Comparison of ENCODE assay signal across 10 mouse cellular contexts in the genomic region with DNA sequence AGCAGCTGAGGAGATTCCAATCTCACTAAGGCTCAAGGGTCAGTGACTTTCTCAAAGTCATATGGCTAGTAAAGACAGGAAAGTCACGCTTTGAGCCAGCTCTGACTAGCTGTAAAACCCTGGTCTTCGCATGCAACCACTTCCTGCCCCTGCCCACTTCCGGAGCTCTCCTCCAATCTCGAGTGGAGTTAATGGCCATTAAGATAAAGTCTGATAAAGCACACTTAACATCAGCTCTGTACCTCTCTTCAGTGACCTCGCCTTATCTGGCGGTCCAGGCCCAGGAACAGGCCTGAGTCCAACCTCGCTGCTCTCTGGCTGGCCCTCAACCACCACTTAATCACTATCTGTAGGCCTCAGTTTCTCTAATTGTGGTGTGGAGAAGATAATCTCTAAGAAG. TPM values are rescaled to one million over a fixed set of nuclear protein-coding genes. Genes with fewer than 3 reads are reported as not detected.
DNase-seq lines count a peak whose midpoint lies in the region; ATAC-seq and TF ChIP-seq lines count a peak whose summit lies in the region.
"Had no signal": no experiment of that assay in that cellular context is flagged by ENCODE, and none has a peak within 500 bp of the region (broad histone marks: within the 10 kb centered on the region; RNA-seq: fewer than 3 reads in every experiment).

No protein-coding gene starts in this region.

- no peak for TF ChIP-seq POLR2A in bone marrow macrophage, adult 2 months (IDR thresholded peaks at IDR 0.05; ENCODE audit: borderline replicate concordance, low read depth, low read length)

- H3K36me3 ChIP-seq in intestine, embryonic 15.5 days = no peaks in the 10 kb centered on the region
- H3K36me3 ChIP-seq in liver, embryonic 15.5 days (replicated peaks) = no peaks in the 10 kb centered on the region
- no peaks in the 10 kb centered on the region for H3K36me3 ChIP-seq in stomach, embryonic 14.5 days (ENCODE audit: control insufficient read depth, insufficient read depth, low read length)

- H3K4me2 ChIP-seq in intestine, embryonic 15.5 days (replicated peaks) = no peak overlapping the region
- H3K4me2 ChIP-seq in liver, embryonic 15.5 days = peak overlapping the region; percentile 48
- H3K4me2 ChIP-seq in stomach, embryonic 14.5 days (replicated peaks; ENCODE audit: low read depth, low read length) = no peak overlapping the region
- H3K4me2 ChIP-seq: hindbrain, embryonic 14.5 days; limb, embryonic 13.5 days had no signal

- no peak overlapping the region for H3K9ac ChIP-seq in intestine, embryonic 15.5 days
- H3K9ac ChIP-seq in liver, embryonic 15.5 days = no peak overlapping the region
- H3K9ac ChIP-seq in stomach, embryonic 14.5 days (replicated peaks; ENCODE audit: low read depth, low read length) = no peak overlapping the region
- H3K9ac ChIP-seq: hindbrain, embryonic 14.5 days; limb, embryonic 13.5 days had no signal

- peak overlapping the region; percentile 70 for H3K27ac ChIP-seq in bone marrow macrophage, adult 2 months (ENCODE audit: insufficient read depth, low read depth, low read length)
- peak overlapping the region; percentile 78 for H3K27ac ChIP-seq in intestine, embryonic 15.5 days
- H3K27ac ChIP-seq in liver, embryonic 15.5 days (replicated peaks) = peak overlapping the region; percentile 86
- H3K27ac ChIP-seq in stomach, embryonic 14.5 days (ENCODE audit: low read length) = peak overlapping the region; percentile 36; the same call in 1 of the 2 replicates
- H3K27ac ChIP-seq: hindbrain, embryonic 14.5 days; limb, embryonic 13.5 days had no signal

- DNase-seq in heart, adult 8-10 months (ENCODE audit: low spot score) = no peak
- DNase-seq in embryo, embryonic 10.5 days (ENCODE audit: low spot score) = no peak
- DNase-seq in urinary bladder, adult 2 months (ENCODE audit: low spot score) = no peak
- DNase-seq: cerebellum, adult 9-10 months had no signal

- peak; percentile 13 for ATAC-seq in intestine, embryonic 15.5 days
- ATAC-seq in liver, embryonic 15.5 days (ENCODE audit: insufficient read depth) = peak; percentile 81
- no peak for ATAC-seq in stomach, embryonic 14.5 days (ENCODE audit: insufficient number of reproducible peaks, insufficient read depth, low FRiP score, low read depth)

- no peaks in the 10 kb centered on the region for H3K9me3 ChIP-seq in intestine, embryonic 15.5 days
- no peaks in the 10 kb centered on the region for H3K9me3 ChIP-seq in liver, embryonic 15.5 days (replicated peaks)
- no peaks in the 10 kb centered on the region for H3K9me3 ChIP-seq in stomach, embryonic 14.5 days (ENCODE audit: control insufficient read depth, low read depth, low read length)
- H3K9me3 ChIP-seq: limb, embryonic 13.5 days had no signal

- no peak for TF ChIP-seq CTCF in bone marrow macrophage, adult 2 months (IDR thresholded peaks at IDR 0.05; ENCODE audit: low read depth, low read length)

- no peak overlapping the region for H3K4me3 ChIP-seq in bone marrow macrophage, adult 2 months (ENCODE audit: insufficient read depth, low read length)
- H3K4me3 ChIP-seq in intestine, embryonic 15.5 days (replicated peaks) = no peak overlapping the region
- no peak overlapping the region for H3K4me3 ChIP-seq in liver, embryonic 15.5 days (replicated peaks)
- H3K4me3 ChIP-seq in stomach, embryonic 14.5 days (ENCODE audit: low read depth, low read length) = no peak overlapping the region
- H3K4me3 ChIP-seq: limb, embryonic 13.5 days had no signal

- peaks cover 64% of the 10 kb centered on the region for H3K4me1 ChIP-seq in bone marrow macrophage, adult 2 months (ENCODE audit: control insufficient read depth, insufficient read depth, low read length)
- peaks cover 67% of the 10 kb centered on the region for H3K4me1 ChIP-seq in intestine, embryonic 15.5 days (replicated peaks)
- H3K4me1 ChIP-seq in liver, embryonic 15.5 days (replicated peaks) = peaks cover 85% of the 10 kb centered on the region
- peaks cover 23% of the 10 kb centered on the region; the same call in 1 of the 2 replicates for H3K4me1 ChIP-seq in stomach, embryonic 14.5 days (ENCODE audit: control insufficient read depth, insufficient read depth, low read length)

- no peaks in the 10 kb centered on the region for H3K27me3 ChIP-seq in intestine, embryonic 15.5 days (replicated peaks)
- H3K27me3 ChIP-seq in liver, embryonic 15.5 days = peaks cover 41% of the 10 kb centered on the region
- H3K27me3 ChIP-seq in stomach, embryonic 14.5 days (ENCODE audit: control insufficient read depth, insufficient read depth, low read length) = no peaks in the 10 kb centered on the region
- H3K27me3 ChIP-seq: limb, embryonic 13.5 days had no signal

- 33% methylated on average over 7 of the region's 7 CpGs for WGBS in intestine, embryonic 15.5 days
- WGBS in liver, embryonic 15.5 days (ENCODE audit: insufficient replicate concordance) = 11% methylated on average over 7 of the region's 7 CpGs
- 51% methylated on average over 7 of the region's 7 CpGs for WGBS in stomach, embryonic 14.5 days

RNA-seq across cellular contexts. Expression of a gene that starts 26.7 kb away (rescaled TPM):
- 5.0 and 6.3 TPM in 2 replicates for polyA plus RNA-seq in bone marrow macrophage, adult 2 months (2012; ENCODE audit: insufficient read depth, insufficient read length, missing spikeins)
- 9.7 and 10.3 TPM in 2 replicates for polyA plus RNA-seq in intestine, embryonic 15.5 days (2015; fragmentation: Nextera tagmentation; extraction: Ambion mirVana)
- polyA plus RNA-seq in liver, embryonic 15.5 days (2015; fragmentation: Nextera tagmentation; extraction: Ambion mirVana) = 1.1 and 1.6 TPM in 2 replicates
- 6.8 and 8.0 TPM in 2 replicates for polyA plus RNA-seq in stomach, embryonic 14.5 days (2014; fragmentation: Nextera tagmentation; extraction: Ambion mirVana)
- 1 to 10 TPM; 2.8 to 4.0 (median 3.2) TPM for total RNA-seq in heart, adult 8-10 months (2022)
- 29.7 and 32.1 TPM in 2 replicates for polyA plus RNA-seq in urinary bladder, adult 2 months (2012; rRNA removed)

RNA-seq across cellular contexts. Expression of a gene that starts 44.9 kb away (rescaled TPM):
- 18.0 and 21.7 TPM in 2 replicates for polyA plus RNA-seq in bone marrow macrophage, adult 2 months (2012; ENCODE audit: insufficient read depth, insufficient read length, missing spikeins)
- polyA plus RNA-seq in intestine, embryonic 15.5 days (2015; fragmentation: Nextera tagmentation; extraction: Ambion mirVana) = 94.2 and 97.2 TPM in 2 replicates
- polyA plus RNA-seq in liver, embryonic 15.5 days (2015; fragmentation: Nextera tagmentation; extraction: Ambion mirVana) = 60.8 and 62.4 TPM in 2 replicates
- polyA plus RNA-seq in stomach, embryonic 14.5 days (2014; fragmentation: Nextera tagmentation; extraction: Ambion mirVana) = 81.6 and 84.6 TPM in 2 replicates
- total RNA-seq in heart, adult 8-10 months (2022) = 10 to 100 TPM; 24.9 to 35.0 (median 29.2) TPM
- polyA plus RNA-seq in urinary bladder, adult 2 months (2012; rRNA removed) = 36.8 and 38.3 TPM in 2 replicates

RNA-seq across cellular contexts. Expression of a gene that starts 45.0 kb away (rescaled TPM):
- 25.9 and 26.8 TPM in 2 replicates for polyA plus RNA-seq in bone marrow macrophage, adult 2 months (2012; ENCODE audit: insufficient read depth, insufficient read length, missing spikeins)
- polyA plus RNA-seq in intestine, embryonic 15.5 days (2015; fragmentation: Nextera tagmentation; extraction: Ambion mirVana) = 12.5 and 14.5 TPM in 2 replicates
- polyA plus RNA-seq in liver, embryonic 15.5 days (2015; fragmentation: Nextera tagmentation; extraction: Ambion mirVana) = 6.0 and 6.6 TPM in 2 replicates
- polyA plus RNA-seq in stomach, embryonic 14.5 days (2014; fragmentation: Nextera tagmentation; extraction: Ambion mirVana) = 18.2 and 20.3 TPM in 2 replicates
- total RNA-seq in heart, adult 8-10 months (2022) = 10 to 100 TPM in 3 of 4 experiments, 1 to 10 TPM in 1; 8.2 to 15.2 (median 12.1) TPM
- polyA plus RNA-seq in urinary bladder, adult 2 months (2012; rRNA removed) = 19.8 and 21.7 TPM in 2 replicates

RNA-seq across cellular contexts. Expression of a gene that starts 52.9 kb away (rescaled TPM):
- polyA plus RNA-seq in bone marrow macrophage, adult 2 months (2012; ENCODE audit: insufficient read depth, insufficient read length, missing spikeins) = not detected in 2 replicates
- 1.2 TPM in 2 replicates for polyA plus RNA-seq in intestine, embryonic 15.5 days (2015; fragmentation: Nextera tagmentation; extraction: Ambion mirVana)
- polyA plus RNA-seq in liver, embryonic 15.5 days (2015; fragmentation: Nextera tagmentation; extraction: Ambion mirVana) = 0.21 and 0.35 TPM in 2 replicates
- 1.7 and 1.9 TPM in 2 replicates for polyA plus RNA-seq in stomach, embryonic 14.5 days (2014; fragmentation: Nextera tagmentation; extraction: Ambion mirVana)
- 10 to 100 TPM; 19.5 to 31.7 (median 25.4) TPM for total RNA-seq in heart, adult 8-10 months (2022)
- 3.1 and 4.0 TPM in 2 replicates for polyA plus RNA-seq in urinary bladder, adult 2 months (2012; rRNA removed)

Comparison
In these comparisons a context has a peak if more than half of its experiments do, and no peak if none do; other contexts are left out.
1. H3K27ac ChIP-seq: peak in every context shown above with its lines; median percentile 86 in liver, embryonic 15.5 days; 78 in intestine, embryonic 15.5 days; 70 in bone marrow macrophage, adult 2 months; 36 in stomach, embryonic 14.5 days.